Mouse (Mus musculus): ENCODE results near the gene Bcl2a1d.
"Not testable (repeated sequence)": the region's sequence is repeated elsewhere in the genome, so short reads cannot be mapped to it uniquely, and the experiment has no call there.

GRCm38 (mm10) chr9:88686719-88687118 lies 45.0 kb downstream of the Bcl2a1d start:
- TF ChIP-seq POU5F1 (IDR thresholded peaks at IDR 0.05; ENCODE audit: borderline replicate concordance, low read length); CTCF (conservative IDR thresholded peaks at IDR 0.05; ENCODE audit: low read length); NANOG (IDR thresholded peaks at IDR 0.05; ENCODE audit: borderline replicate concordance, low read length): not testable (repeated sequence)

Data from E14TG2a.4 (cell line).